Mouse (Mus musculus) ES-E14 (cell line): ENCODE measurements around the gene Ptprn2. TPM values are rescaled to one million over a fixed set of nuclear protein-coding genes. Genes with fewer than 3 reads are reported as not detected.

Experiments
- DNase-seq: peaks from one replicate; pipeline ENCODE4 v3.0.0-alpha.2; 2013; ENCODE audit warnings: low read depth, low spot score
- H3K27ac ChIP-seq: 2 replicates; pipeline ENCODE4 v1.5.1; 2012; ENCODE audit warnings: low read depth, mild to moderate bottlenecking, low read length, moderate library complexity, mixed read lengths; ENCODE audit not compliant: poor library complexity, insufficient read depth, severe bottlenecking
- H3K36me3 ChIP-seq: 2 replicates; pipeline ENCODE4 v1.6.1; 2012; ENCODE audit warnings: mild to moderate bottlenecking, low read length, moderate library complexity, mixed read lengths; ENCODE audit not compliant: control insufficient read depth, poor library complexity, insufficient read depth, severe bottlenecking
- H3K4me1 ChIP-seq, 2 experiments: fragments of 150-350 bp in 1 of 2; sonication (generic) in 1 of 2; 2 replicates each; pipeline ENCODE4 v1.6.1; 2012; ENCODE audit warnings: low read length in 2 of 2, mild to moderate bottlenecking in 1 of 2, mixed read lengths in 1 of 2; ENCODE audit not compliant: control insufficient read depth in 2 of 2, insufficient read depth in 2 of 2, poor library complexity in 1 of 2
- H3K4me3 ChIP-seq, 2 experiments: fragments of 150-350 bp in 1 of 2; sonication (generic) in 1 of 2; 2 replicates each; pipeline ENCODE4 v1.5.1; 2012; ENCODE audit warnings: low read length in 2 of 2, low read depth in 1 of 2, mild to moderate bottlenecking in 1 of 2, mixed read lengths in 1 of 2; ENCODE audit not compliant: insufficient read depth in 1 of 2, poor library complexity in 1 of 2, severe bottlenecking in 1 of 2
- H3K9ac ChIP-seq: 2 replicates; pipeline ENCODE4 v1.6.1; 2012; ENCODE audit warnings: low read depth, mild to moderate bottlenecking, low read length, mixed read lengths; ENCODE audit not compliant: poor library complexity, insufficient read depth, severe bottlenecking
- H3K9me3 ChIP-seq: fragments of 150-350 bp; sonication (generic); 2 replicates; pipeline ENCODE4 v1.6.1; 2012; ENCODE audit warnings: low read depth, mild to moderate bottlenecking, low read length; ENCODE audit not compliant: control insufficient read depth, insufficient read depth
- CHD2 ChIP-seq: IDR thresholded peaks from 2 replicates; pipeline ENCODE4 v1.6.1; 2014; ENCODE audit warnings: mild to moderate bottlenecking, low read depth, low read length, inconsistent platforms
- HCFC1 ChIP-seq: IDR thresholded peaks from 2 replicates; pipeline ENCODE4 v1.6.1; 2012; ENCODE audit warnings: low read length, inconsistent platforms, borderline replicate concordance; ENCODE audit not compliant: insufficient read depth
- MAFK ChIP-seq: IDR thresholded peaks from 2 replicates; pipeline ENCODE4 v1.6.1; 2014; ENCODE audit warnings: mild to moderate bottlenecking, low read depth, low read length, inconsistent platforms; ENCODE audit not compliant: insufficient read depth
- ZC3H11A ChIP-seq: IDR thresholded peaks from 2 replicates; pipeline ENCODE4 v1.6.1; 2012; ENCODE audit warnings: low read depth, mild to moderate bottlenecking, inconsistent platforms, low read length, borderline replicate concordance
- ZNF384 ChIP-seq: IDR thresholded peaks from 2 replicates; pipeline ENCODE4 v1.6.1; 2012; ENCODE audit warnings: low read depth, low read length, inconsistent platforms
- in situ Hi-C, 2 experiments: fragments of 600-800 bp; cut with MboI; formaldehyde crosslinking; loops; one replicate each; pipeline ENCODE4 v1.15.1; 2025; ENCODE audit warnings: low sequenced_read_pairs in 2 of 2, inconsistent platforms in 1 of 2; ENCODE audit not compliant: unreplicated experiment in 2 of 2
- total RNA-seq: library from RNA; depleted of rRNA; stranded (reverse); fragments of 300-350 nt; gene quantifications from 2 replicates; pipeline ENCODE4 v1.2.3, GENCODE M21; 2012

Ptprn2 gene
- total RNA-seq, 1 experiment: 0.40 TPM

- no peak overlapping the region for H3K4me3 ChIP-seq
- in situ Hi-C loops: no loop called here
- H3K4me1 ChIP-seq: no peaks in the 10 kb centered on the region
- H3K9me3 ChIP-seq: no peaks in the 10 kb centered on the region
- DNase-seq: no peak
- H3K36me3 ChIP-seq: no peaks in the 10 kb centered on the region
- H3K27ac ChIP-seq: no peak overlapping the region
- H3K9ac ChIP-seq: no peak overlapping the region
- TF ChIP-seq MAFK: no peak
- TF ChIP-seq HCFC1: no peak
- no peak for TF ChIP-seq CHD2
- no peak for TF ChIP-seq ZNF384
- no peak for TF ChIP-seq ZC3H11A
Observed at GRCm38 (mm10) chr12:116773344-116773743, 287.8 kb downstream of the Ptprn2 start.

- H3K27ac ChIP-seq: no peak overlapping the region
- in situ Hi-C loops: no loop called here
- no peaks in the 10 kb centered on the region for H3K36me3 ChIP-seq
- no peak overlapping the region for H3K9ac ChIP-seq
- H3K4me3 ChIP-seq: no peak overlapping the region
- no peak for TF ChIP-seq ZNF384
- TF ChIP-seq ZC3H11A: no peak
- TF ChIP-seq CHD2: no peak
- TF ChIP-seq HCFC1: no peak
- no peak for TF ChIP-seq MAFK
- no peaks in the 10 kb centered on the region for H3K4me1 ChIP-seq
- H3K9me3 ChIP-seq: no peaks in the 10 kb centered on the region
- no peak for DNase-seq
Observed at GRCm38 (mm10) chr12:116776447-116776846, 290.9 kb downstream of the Ptprn2 start.

GRCm38 (mm10) chr12:116778095-116779090 lies 292.9 kb downstream of the Ptprn2 start:
- no peak for DNase-seq
- in situ Hi-C loops: no loop called here
- no peaks in the 10 kb centered on the region for H3K9me3 ChIP-seq
- no peak overlapping the region for H3K9ac ChIP-seq
- no peak overlapping the region for H3K4me3 ChIP-seq
- H3K27ac ChIP-seq: no peak overlapping the region
- TF ChIP-seq HCFC1 (no peak), MAFK (no peak), CHD2 (no peak), ZC3H11A (no peak), ZNF384 (no peak)
- H3K36me3 ChIP-seq: no peaks in the 10 kb centered on the region
- no peaks in the 10 kb centered on the region for H3K4me1 ChIP-seq

GRCm38 (mm10) chr12:116780419-116780818 lies 294.9 kb downstream of the Ptprn2 start:
- Histone ChIP-seq H3K9me3 (no peaks in the 10 kb centered on the region), H3K36me3 (no peaks in the 10 kb centered on the region), H3K27ac (no peak overlapping the region), H3K4me3 (no peak overlapping the region), H3K9ac (no peak overlapping the region), H3K4me1 (no peaks in the 10 kb centered on the region)
- in situ Hi-C loops: no loop called here
- DNase-seq: no peak
- TF ChIP-seq ZNF384 (no peak), MAFK (no peak), CHD2 (no peak), HCFC1 (no peak), ZC3H11A (no peak)
